Mouse (Mus musculus) heart, postnatal 14 days (tissue): ENCODE data around the gene Tmem240. TPM values are rescaled to one million over a fixed set of nuclear protein-coding genes. Genes with fewer than 3 reads are reported as not detected.
"Not testable (repeated sequence)": the region's sequence is repeated elsewhere in the genome, so short reads cannot be mapped to it uniquely, and the experiment has no call there.

ENCODE experiments used
- DNase-seq, 2 experiments: peaks; one replicate each; pipeline ENCODE4 v3.0.0; 2021 to 2022
- intact Hi-C: fragments of 180-260 bp; cut with DNase I; formaldehyde crosslinking; loops from one replicate; pipeline ENCODE4 v1.15.1; 2025
- long read RNA-seq, 2 experiments: library from polyadenylated mRNA; stranded (forward); transcript quantifications; one replicate each; pipeline ENCODE4 v2.0.0; 2021
- total RNA-seq, 2 experiments: library from RNA; stranded (reverse); gene quantifications; 2 replicates each; pipeline ENCODE4 v1.2.3; 2021

Tmem240 gene
- under 1 TPM; 0.38 to 0.44 TPM for total RNA-seq
- long read RNA-seq, experiment 1: 0 reads
- long read RNA-seq, experiment 2: 0 reads

GRCm38 (mm10) chr4:155734350-155734941, at the start of gene Tmem240:
Gene Tmem240 (plus strand): TSS chr4:155734800.
- intact Hi-C loops: no loop called here
- DNase-seq: peak; percentile 86 to 89

GRCm38 (mm10) chr4:155687764-155688163, 46.8 kb upstream of the Tmem240 start:
- DNase-seq, intact Hi-C loops: not testable (repeated sequence)

GRCm38 (mm10) chr4:155690571-155691375, 43.8 kb upstream of the Tmem240 start:
- DNase-seq: no peak
- intact Hi-C loops: no loop called here

GRCm38 (mm10) chr4:155692421-155692820, 42.2 kb upstream of the Tmem240 start:
- intact Hi-C loops: no loop called here
- no peak for DNase-seq

GRCm38 (mm10) chr4:155694111-155694481, 40.5 kb upstream of the Tmem240 start, which contains the start of gene Fndc10:
Gene Fndc10 (plus strand): TSS chr4:155694342.
- DNase-seq: peak in 1 of 2 experiments; percentile 72
- intact Hi-C loops: no loop called here

- peak; percentile 69 to 71 for DNase-seq
- intact Hi-C loops: loop anchor here (5.0 kb wide), 1 partner anchor 212 kb away; no protein-coding TSS in a partner anchor
Observed at GRCm38 (mm10) chr4:155694482-155695401, 39.9 kb upstream of the Tmem240 start.

GRCm38 (mm10) chr4:155695531-155696062, 39.0 kb upstream of the Tmem240 start:
- intact Hi-C loops: loop anchor here (5.0 kb wide), 1 partner anchor 213 kb away; no protein-coding TSS in a partner anchor
- no peak for DNase-seq

- no peak for DNase-seq
- intact Hi-C loops: loop anchor here (5.0 kb wide), 1 partner anchor 214 kb away; no protein-coding TSS in a partner anchor
Observed at GRCm38 (mm10) chr4:155696261-155697255, 38.0 kb upstream of the Tmem240 start.

GRCm38 (mm10) chr4:155700425-155700824, 34.2 kb upstream of the Tmem240 start:
- no peak for DNase-seq
- intact Hi-C loops: no loop called here

- DNase-seq: no peak
- intact Hi-C loops: no loop called here
Observed at GRCm38 (mm10) chr4:155703425-155703929, 31.1 kb upstream of the Tmem240 start.

GRCm38 (mm10) chr4:155704721-155705591, 29.6 kb upstream of the Tmem240 start, which contains the start of gene Ssu72:
Gene Ssu72 (plus strand): TSS chr4:155704800.
- DNase-seq: peak; percentile 94 to 96
- intact Hi-C loops: no loop called here

GRCm38 (mm10) chr4:155705592-155705929, 29.0 kb upstream of the Tmem240 start:
- intact Hi-C loops: no loop called here
- no peak for DNase-seq

- intact Hi-C loops: no loop called here
- no peak for DNase-seq
Observed at GRCm38 (mm10) chr4:155708582-155708981, 26.0 kb upstream of the Tmem240 start.

- intact Hi-C loops: no loop called here
- DNase-seq: no peak
Observed at GRCm38 (mm10) chr4:155708988-155709387, 25.6 kb upstream of the Tmem240 start.

- DNase-seq: peak in 1 of 2 experiments; percentile 23
- intact Hi-C loops: no loop called here
Observed at GRCm38 (mm10) chr4:155710521-155711252, 23.9 kb upstream of the Tmem240 start.

- intact Hi-C loops: loop anchor here (2.0 kb wide), 1 partner anchor 49 kb away; no protein-coding TSS in a partner anchor
- peak in 1 of 2 experiments; percentile 26 for DNase-seq
Observed at GRCm38 (mm10) chr4:155721668-155722083, 12.9 kb upstream of the Tmem240 start.

- intact Hi-C loops: no loop called here
- DNase-seq: no peak
Observed at GRCm38 (mm10) chr4:155727993-155728392, 6.6 kb upstream of the Tmem240 start.
